Mouse (Mus musculus): ENCODE data around the gene Ranbp3. TPM values are rescaled to one million over a fixed set of nuclear protein-coding genes. Genes with fewer than 3 reads are reported as not detected.

Gene Ranbp3
- polyA plus RNA-seq, 1 experiment from 2014 or later = 34.5 TPM

DNA sequence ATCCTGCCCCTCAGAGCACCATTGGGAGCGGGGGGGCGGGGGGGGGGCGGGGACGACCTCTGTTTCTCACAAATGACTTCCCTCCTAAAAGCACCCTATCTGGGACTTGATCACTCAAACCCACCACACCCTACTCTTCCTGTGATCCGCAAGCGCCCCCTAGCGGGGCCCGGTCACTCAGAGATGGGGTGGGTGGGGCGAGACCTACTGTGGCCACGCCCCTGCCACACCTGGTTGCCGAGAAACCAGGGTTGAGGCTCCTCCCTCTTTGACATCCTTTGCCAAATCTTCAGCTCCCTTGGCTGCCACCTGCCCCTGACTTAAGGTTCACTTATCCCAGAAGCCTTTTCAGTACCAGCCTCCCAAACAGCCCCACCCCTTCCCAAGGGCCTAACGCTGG lies 85.0 kb downstream of the Ranbp3 start:
- peak overlapping the region; percentile 66; the same call in 1 of the 2 replicates for H3K4me3 ChIP-seq (ENCODE audit: low read depth, low read length)
- WGBS = 8% methylated on average over 12 of the region's 12 CpGs
- no peak overlapping the region for H3K27ac ChIP-seq (replicated peaks)
- H3K9ac ChIP-seq (ENCODE audit: low read length) = no peak overlapping the region
- no peaks in the 10 kb centered on the region for H3K9me3 ChIP-seq (ENCODE audit: control insufficient read depth, low read length)
- H3K4me2 ChIP-seq (replicated peaks; ENCODE audit: low read depth) = peak overlapping the region; percentile 100; the same call in 1 of the 2 replicates
- H3K36me3 ChIP-seq (ENCODE audit: control insufficient read depth, insufficient read depth, low read length) = no peaks in the 10 kb centered on the region
- H3K27me3 ChIP-seq (ENCODE audit: control insufficient read depth, insufficient read depth, low read length) = no peaks in the 10 kb centered on the region
- ATAC-seq (ENCODE audit: low FRiP score, low TSS enrichment) = peak; percentile 24; the same call in 1 of the 2 replicates
- peak; percentile 82 for DNase-seq (ENCODE audit: low spot score)
- H3K4me1 ChIP-seq (replicated peaks; ENCODE audit: control insufficient read depth, insufficient read depth) = peaks cover 6% of the 10 kb centered on the region
- TF ChIP-seq EP300 (optimal IDR thresholded peaks at IDR 0.05) = no peak
- TF ChIP-seq CTCF (IDR thresholded peaks at IDR 0.05; ENCODE audit: low read depth) = peak; percentile 79

DNA sequence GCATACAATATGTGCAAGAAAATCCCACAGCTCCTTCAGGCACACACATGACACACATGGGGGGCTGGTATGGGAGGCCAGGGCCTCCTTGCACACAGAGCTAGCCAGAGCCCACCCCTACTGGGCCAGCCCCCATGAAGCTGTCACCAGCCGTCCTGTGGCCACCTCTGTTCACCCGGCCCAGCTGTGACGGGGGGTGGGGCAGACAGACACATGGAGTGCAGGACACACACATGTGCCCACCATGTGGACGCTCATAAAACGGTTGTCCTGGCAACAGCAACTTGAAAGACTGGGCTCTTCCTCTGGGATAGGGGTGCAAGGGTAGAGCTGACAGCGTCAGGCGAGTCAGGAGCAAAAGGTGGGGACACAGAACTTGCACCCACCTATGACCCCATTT lies 86.2 kb downstream of the Ranbp3 start:
- ATAC-seq (ENCODE audit: low FRiP score, low TSS enrichment) (no peak), DNase-seq (ENCODE audit: low spot score) (no peak)
- Histone ChIP-seq H3K9ac (ENCODE audit: low read length) (no peak overlapping the region), H3K4me1 (replicated peaks; ENCODE audit: control insufficient read depth, insufficient read depth) (peaks cover 6% of the 10 kb centered on the region), H3K4me2 (replicated peaks; ENCODE audit: low read depth) (no peak overlapping the region), H3K36me3 (ENCODE audit: control insufficient read depth, insufficient read depth, low read length) (no peaks in the 10 kb centered on the region), H3K9me3 (ENCODE audit: control insufficient read depth, low read length) (no peaks in the 10 kb centered on the region), H3K27me3 (ENCODE audit: control insufficient read depth, insufficient read depth, low read length) (no peaks in the 10 kb centered on the region), H3K4me3 (ENCODE audit: low read depth, low read length) (no peak overlapping the region), H3K27ac (replicated peaks) (no peak overlapping the region)
- WGBS = 60% methylated on average over 7 of the region's 7 CpGs
- TF ChIP-seq CTCF (IDR thresholded peaks at IDR 0.05; ENCODE audit: low read depth) = no peak
- no peak for TF ChIP-seq EP300 (optimal IDR thresholded peaks at IDR 0.05)

DNA sequence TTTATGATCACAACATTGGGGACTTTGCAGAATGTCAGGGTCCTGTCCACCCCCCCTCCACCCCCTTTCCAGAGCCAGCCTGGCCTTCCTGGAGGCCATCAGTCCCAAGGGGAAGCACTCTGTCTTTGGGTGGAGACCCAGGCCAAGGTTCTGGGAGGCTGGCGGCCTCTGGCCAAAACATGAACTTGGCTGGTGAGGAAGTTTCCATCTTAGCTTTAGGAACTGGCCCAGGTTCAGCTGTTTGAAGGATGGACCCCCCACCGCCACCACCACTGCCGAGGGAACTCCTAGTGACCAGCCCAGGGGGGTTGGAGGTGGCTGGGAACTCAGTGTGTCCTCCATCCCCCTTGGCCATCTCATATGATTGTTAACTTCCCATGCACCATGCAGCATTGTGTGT lies 88.0 kb downstream of the Ranbp3 start:
- no peak overlapping the region for H3K4me3 ChIP-seq (ENCODE audit: low read depth, low read length)

More for the DNA sequence above, 88.0 kb downstream of the Ranbp3 start:
- ATAC-seq (ENCODE audit: low FRiP score, low TSS enrichment) (no peak), DNase-seq (ENCODE audit: low spot score) (no peak)
- 55% methylated on average over 3 of the region's 3 CpGs for WGBS
- H3K36me3 ChIP-seq (ENCODE audit: control insufficient read depth, insufficient read depth, low read length) = no peaks in the 10 kb centered on the region
- H3K9me3 ChIP-seq (ENCODE audit: control insufficient read depth, low read length) = no peaks in the 10 kb centered on the region
- no peaks in the 10 kb centered on the region for H3K27me3 ChIP-seq (ENCODE audit: control insufficient read depth, insufficient read depth, low read length)
- H3K9ac ChIP-seq (ENCODE audit: low read length) = no peak overlapping the region
- no peak overlapping the region; the same call in 1 of the 2 replicates for H3K27ac ChIP-seq (replicated peaks)
- peaks cover 6% of the 10 kb centered on the region for H3K4me1 ChIP-seq (replicated peaks; ENCODE audit: control insufficient read depth, insufficient read depth)
- no peak overlapping the region for H3K4me2 ChIP-seq (replicated peaks; ENCODE audit: low read depth)
- TF ChIP-seq EP300 (optimal IDR thresholded peaks at IDR 0.05) = no peak
- TF ChIP-seq CTCF (IDR thresholded peaks at IDR 0.05; ENCODE audit: low read depth) = no peak

Other genes with a start within 250 kb of the Ranbp3 start
- 22.2 and 22.8 TPM in 2 replicates for gene Ptprs, start 196.8 kb upstream of the Ranbp3 start, polyA plus RNA-seq (2015; fragmentation: Nextera tagmentation; extraction: Ambion mirVana)
- gene Znrf4, start 160.9 kb upstream of the Ranbp3 start, polyA plus RNA-seq (2015; fragmentation: Nextera tagmentation; extraction: Ambion mirVana) = not detected in 2 replicates
- gene Gm20219, start 118.9 kb upstream of the Ranbp3 start, polyA plus RNA-seq (2015; fragmentation: Nextera tagmentation; extraction: Ambion mirVana) = 15.9 and 19.2 TPM in 2 replicates
- 25.4 and 28.8 TPM in 2 replicates for gene Safb2, start 88.7 kb upstream of the Ranbp3 start, polyA plus RNA-seq (2015; fragmentation: Nextera tagmentation; extraction: Ambion mirVana)
- 34.7 and 38.6 TPM in 2 replicates for gene Safb, start 88.5 kb upstream of the Ranbp3 start, polyA plus RNA-seq (2015; fragmentation: Nextera tagmentation; extraction: Ambion mirVana)
- gene 2410015M20Rik, start 63.5 kb upstream of the Ranbp3 start, polyA plus RNA-seq (2015; fragmentation: Nextera tagmentation; extraction: Ambion mirVana) = 327 and 335 TPM in 2 replicates
- 2,079 and 2,215 TPM in 2 replicates for gene Rpl36, start 59.9 kb upstream of the Ranbp3 start, polyA plus RNA-seq (2015; fragmentation: Nextera tagmentation; extraction: Ambion mirVana)
- 25.8 and 27.5 TPM in 2 replicates for gene Lonp1, start 46.4 kb upstream of the Ranbp3 start, polyA plus RNA-seq (2015; fragmentation: Nextera tagmentation; extraction: Ambion mirVana)
- gene Catsperd, start 45.2 kb upstream of the Ranbp3 start, polyA plus RNA-seq (2015; fragmentation: Nextera tagmentation; extraction: Ambion mirVana) = 0.10 and 0.18 TPM in 2 replicates
- 584 and 595 TPM in 2 replicates for gene Ndufa11, start 44.5 kb downstream of the Ranbp3 start, polyA plus RNA-seq (2015; fragmentation: Nextera tagmentation; extraction: Ambion mirVana)
- gene Vmac, start 44.7 kb downstream of the Ranbp3 start, polyA plus RNA-seq (2015; fragmentation: Nextera tagmentation; extraction: Ambion mirVana) = 19.0 and 22.8 TPM in 2 replicates
- gene Nrtn, start 84.2 kb downstream of the Ranbp3 start, polyA plus RNA-seq (2015; fragmentation: Nextera tagmentation; extraction: Ambion mirVana) = 32.4 and 37.9 TPM in 2 replicates
- 22.9 and 24.4 TPM in 2 replicates for gene Dus3l, start 91.5 kb downstream of the Ranbp3 start, polyA plus RNA-seq (2015; fragmentation: Nextera tagmentation; extraction: Ambion mirVana)
- 0.38 and 0.65 TPM in 2 replicates for gene Prr22, start 97.0 kb downstream of the Ranbp3 start, polyA plus RNA-seq (2015; fragmentation: Nextera tagmentation; extraction: Ambion mirVana)
- 3.2 and 3.3 TPM in 2 replicates for gene Rfx2, start 157.7 kb downstream of the Ranbp3 start, polyA plus RNA-seq (2015; fragmentation: Nextera tagmentation; extraction: Ambion mirVana)
- gene Acsbg2, start 201.2 kb downstream of the Ranbp3 start, polyA plus RNA-seq (2015; fragmentation: Nextera tagmentation; extraction: Ambion mirVana) = 0.04 TPM in 1 of 2 replicates, not detected in the other
- gene 1700061G19Rik, start 202.2 kb downstream of the Ranbp3 start, polyA plus RNA-seq (2015; fragmentation: Nextera tagmentation; extraction: Ambion mirVana) = 1.0 and 1.4 TPM in 2 replicates

Data from stomach, postnatal 0 days (tissue).